Mouse (Mus musculus): ENCODE results near the gene Mark1. TPM values are rescaled to one million over a fixed set of nuclear protein-coding genes. Genes with fewer than 3 reads are reported as not detected.

Mark1 gene
- polyA plus RNA-seq, 1 experiment from 2014 or later = 4.4 TPM

- Histone ChIP-seq H3K4me2 (ENCODE audit: low read depth, low read length) (no peak overlapping the region), H3K36me3 (replicated peaks; ENCODE audit: control insufficient read depth, insufficient read depth, low read depth, low read length) (no peaks in the 10 kb centered on the region; the same call in 1 of the 2 replicates), H3K27ac (replicated peaks; ENCODE audit: low read depth, low read length) (no peak overlapping the region), H3K9me3 (replicated peaks; ENCODE audit: control insufficient read depth, low read length) (no peaks in the 10 kb centered on the region), H3K4me1 (ENCODE audit: control insufficient read depth, insufficient read depth, low read length) (no peaks in the 10 kb centered on the region), H3K27me3 (ENCODE audit: control insufficient read depth, insufficient read depth, low read length) (no peaks in the 10 kb centered on the region), H3K4me3 (ENCODE audit: low read depth, low read length) (no peak overlapping the region), H3K9ac (replicated peaks; ENCODE audit: low read length) (no peak overlapping the region)
- ATAC-seq (replicated peaks; ENCODE audit: insufficient number of reproducible peaks, low FRiP score, low TSS enrichment, low read depth) = no peak
- DNase-seq (ENCODE audit: low spot score) = no peak
- 92% methylated on average over 1 of the region's 1 CpGs for WGBS
Observed at GRCm38 (mm10) chr1:184927911-184928310, 71.5 kb downstream of the Mark1 start.

DNA sequence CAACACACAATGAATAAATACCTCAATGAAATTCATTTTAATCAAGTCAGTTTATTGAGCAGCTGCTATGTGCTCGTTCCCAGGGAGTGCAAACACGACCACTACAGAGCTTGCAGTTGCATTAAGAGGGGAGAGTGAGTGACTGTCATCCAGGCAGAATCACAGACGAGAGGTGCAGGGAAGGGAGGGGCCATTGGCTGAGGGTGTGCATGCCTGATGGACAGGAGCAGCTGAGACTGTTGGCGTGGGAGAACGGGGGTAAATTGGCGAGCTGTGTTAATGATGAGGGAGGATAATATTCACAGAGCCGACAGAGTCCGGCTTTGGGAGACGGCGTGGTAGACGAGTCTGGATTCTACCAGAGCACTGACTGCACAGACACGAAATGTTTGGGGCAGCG, 76.5 kb downstream of the Mark1 start:
- no peaks in the 10 kb centered on the region for H3K9me3 ChIP-seq (replicated peaks; ENCODE audit: control insufficient read depth, low read length)
- no peaks in the 10 kb centered on the region for H3K4me1 ChIP-seq (ENCODE audit: control insufficient read depth, insufficient read depth, low read length)
- no peaks in the 10 kb centered on the region for H3K27me3 ChIP-seq (ENCODE audit: control insufficient read depth, insufficient read depth, low read length)
- ATAC-seq (replicated peaks; ENCODE audit: insufficient number of reproducible peaks, low FRiP score, low TSS enrichment, low read depth) (no peak), DNase-seq (ENCODE audit: low spot score) (no peak)
- no peaks in the 10 kb centered on the region; the same call in 1 of the 2 replicates for H3K36me3 ChIP-seq (replicated peaks; ENCODE audit: control insufficient read depth, insufficient read depth, low read depth, low read length)
- H3K9ac ChIP-seq (replicated peaks; ENCODE audit: low read length) = no peak overlapping the region
- WGBS = 87% methylated on average over 13 of the region's 13 CpGs
- H3K27ac ChIP-seq (replicated peaks; ENCODE audit: low read depth, low read length) = no peak overlapping the region
- no peak overlapping the region for H3K4me3 ChIP-seq (ENCODE audit: low read depth, low read length)
- H3K4me2 ChIP-seq (ENCODE audit: low read depth, low read length) = no peak overlapping the region

GRCm38 (mm10) chr1:184920057-184920456, 79.3 kb downstream of the Mark1 start:
- DNase-seq (ENCODE audit: low spot score) (no peak), ATAC-seq (replicated peaks; ENCODE audit: insufficient number of reproducible peaks, low FRiP score, low TSS enrichment, low read depth) (no peak)
- H3K9ac ChIP-seq (replicated peaks; ENCODE audit: low read length) = no peak overlapping the region
- WGBS = 84% methylated on average over 5 of the region's 5 CpGs
- H3K4me3 ChIP-seq (ENCODE audit: low read depth, low read length) = no peak overlapping the region
- H3K4me2 ChIP-seq (ENCODE audit: low read depth, low read length) = no peak overlapping the region
- no peaks in the 10 kb centered on the region for H3K9me3 ChIP-seq (replicated peaks; ENCODE audit: control insufficient read depth, low read length)
- H3K27me3 ChIP-seq (ENCODE audit: control insufficient read depth, insufficient read depth, low read length) = no peaks in the 10 kb centered on the region
- H3K27ac ChIP-seq (replicated peaks; ENCODE audit: low read depth, low read length) = no peak overlapping the region
- no peaks in the 10 kb centered on the region for H3K4me1 ChIP-seq (ENCODE audit: control insufficient read depth, insufficient read depth, low read length)
- H3K36me3 ChIP-seq (replicated peaks; ENCODE audit: control insufficient read depth, insufficient read depth, low read depth, low read length) = no peaks in the 10 kb centered on the region

DNA sequence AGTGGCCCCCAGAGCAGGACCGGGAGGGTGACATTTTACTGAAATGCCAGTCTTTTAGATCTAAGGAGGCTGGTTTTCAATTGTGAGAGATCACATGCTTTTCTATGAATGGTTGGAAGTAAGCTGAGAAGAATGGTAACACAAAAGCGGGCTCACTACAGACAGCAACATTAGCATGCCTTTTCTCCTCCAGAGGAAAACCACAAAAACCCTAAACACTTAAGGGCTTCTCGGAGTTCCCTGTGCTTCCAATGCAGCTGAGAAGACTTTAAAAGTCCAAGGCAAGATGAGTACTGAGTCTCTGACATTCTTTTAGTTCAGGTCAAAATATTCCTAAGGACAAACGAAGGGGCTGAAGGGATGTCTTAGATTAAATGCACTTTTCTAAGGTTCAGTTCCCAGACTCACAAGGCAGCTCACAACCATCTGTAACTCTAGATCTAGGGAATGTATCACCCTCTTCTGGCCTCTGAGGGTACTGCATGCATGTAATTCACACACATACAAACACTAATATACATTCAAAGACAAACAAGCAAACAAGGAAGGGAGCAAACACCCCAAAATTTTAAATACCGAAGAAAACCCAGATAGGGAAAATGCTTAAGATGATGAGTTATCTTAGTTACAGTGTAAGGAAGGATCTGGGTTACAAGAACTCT, 81.0 kb downstream of the Mark1 start:
- H3K4me3 ChIP-seq (ENCODE audit: low read depth, low read length) = no peak overlapping the region
- no peaks in the 10 kb centered on the region for H3K27me3 ChIP-seq (ENCODE audit: control insufficient read depth, insufficient read depth, low read length)
- no peak for ATAC-seq (replicated peaks; ENCODE audit: insufficient number of reproducible peaks, low FRiP score, low TSS enrichment, low read depth)
- peak; percentile 19 for DNase-seq (ENCODE audit: low spot score)
- no peak overlapping the region for H3K4me2 ChIP-seq (ENCODE audit: low read depth, low read length)
- no peaks in the 10 kb centered on the region for H3K4me1 ChIP-seq (ENCODE audit: control insufficient read depth, insufficient read depth, low read length)
- H3K9me3 ChIP-seq (replicated peaks; ENCODE audit: control insufficient read depth, low read length) = no peaks in the 10 kb centered on the region
- H3K36me3 ChIP-seq (replicated peaks; ENCODE audit: control insufficient read depth, insufficient read depth, low read depth, low read length) = no peaks in the 10 kb centered on the region
- no peak overlapping the region for H3K9ac ChIP-seq (replicated peaks; ENCODE audit: low read length)
- WGBS = 85% methylated on average over 5 of the region's 5 CpGs
- H3K27ac ChIP-seq (replicated peaks; ENCODE audit: low read depth, low read length) = no peak overlapping the region

DNA sequence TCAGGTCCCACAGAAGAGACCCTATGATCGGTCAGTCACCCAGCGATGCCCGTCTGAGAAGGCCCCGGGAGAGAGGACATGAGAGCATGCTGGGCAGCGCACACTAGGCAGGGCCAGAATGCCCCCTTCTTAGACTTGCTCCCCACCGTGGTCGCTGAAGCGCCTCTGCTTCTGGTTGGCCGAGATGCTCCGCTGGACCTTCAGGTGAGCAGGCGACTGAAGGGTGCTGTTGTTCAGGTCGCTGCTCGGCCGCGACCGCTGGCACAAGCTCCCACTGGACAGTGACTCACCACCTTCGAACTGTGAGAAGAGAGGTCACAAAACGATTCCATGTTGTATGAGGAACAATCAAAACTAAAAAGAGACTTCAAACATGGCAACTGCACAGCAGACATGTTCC, 87.0 kb downstream of the Mark1 start:
- no peak overlapping the region for H3K4me2 ChIP-seq (ENCODE audit: low read depth, low read length)
- H3K4me1 ChIP-seq (ENCODE audit: control insufficient read depth, insufficient read depth, low read length) = no peaks in the 10 kb centered on the region
- DNase-seq (ENCODE audit: low spot score) (no peak), ATAC-seq (replicated peaks; ENCODE audit: insufficient number of reproducible peaks, low FRiP score, low TSS enrichment, low read depth) (no peak)
- WGBS = 94% methylated on average over 18 of the region's 18 CpGs
- no peak overlapping the region for H3K4me3 ChIP-seq (ENCODE audit: low read depth, low read length)
- H3K27ac ChIP-seq (replicated peaks; ENCODE audit: low read depth, low read length) = no peak overlapping the region
- peaks cover 2% of the 10 kb centered on the region for H3K36me3 ChIP-seq (replicated peaks; ENCODE audit: control insufficient read depth, insufficient read depth, low read depth, low read length)
- no peak overlapping the region for H3K9ac ChIP-seq (replicated peaks; ENCODE audit: low read length)
- no peaks in the 10 kb centered on the region for H3K9me3 ChIP-seq (replicated peaks; ENCODE audit: control insufficient read depth, low read length)
- no peaks in the 10 kb centered on the region for H3K27me3 ChIP-seq (ENCODE audit: control insufficient read depth, insufficient read depth, low read length)

DNA sequence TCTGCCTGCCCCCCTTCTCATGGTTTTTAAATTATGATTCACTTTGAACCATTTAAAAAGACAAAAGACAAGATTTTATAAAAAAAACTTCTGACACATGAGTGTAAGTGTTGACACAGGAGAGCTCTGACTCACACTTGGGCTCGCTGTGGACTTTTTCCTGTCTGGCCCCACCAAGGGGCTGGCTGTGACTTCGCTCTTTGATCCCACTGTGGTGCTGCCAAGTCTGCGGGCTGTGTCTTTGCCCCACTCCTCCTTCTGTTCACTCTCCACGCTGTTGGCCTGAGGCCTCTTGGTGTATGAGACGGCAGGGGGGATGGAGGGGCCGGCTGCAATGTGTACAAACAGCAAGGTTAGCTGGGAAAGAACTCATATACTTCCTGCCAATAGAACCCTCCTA, 87.5 kb downstream of the Mark1 start:
- Histone ChIP-seq H3K9me3 (replicated peaks; ENCODE audit: control insufficient read depth, low read length) (no peaks in the 10 kb centered on the region), H3K4me2 (ENCODE audit: low read depth, low read length) (no peak overlapping the region), H3K9ac (replicated peaks; ENCODE audit: low read length) (no peak overlapping the region), H3K36me3 (replicated peaks; ENCODE audit: control insufficient read depth, insufficient read depth, low read depth, low read length) (peaks cover 2% of the 10 kb centered on the region), H3K27ac (replicated peaks; ENCODE audit: low read depth, low read length) (no peak overlapping the region), H3K4me3 (ENCODE audit: low read depth, low read length) (no peak overlapping the region), H3K27me3 (ENCODE audit: control insufficient read depth, insufficient read depth, low read length) (no peaks in the 10 kb centered on the region), H3K4me1 (ENCODE audit: control insufficient read depth, insufficient read depth, low read length) (no peaks in the 10 kb centered on the region)
- 84% methylated on average over 6 of the region's 6 CpGs for WGBS
- ATAC-seq (replicated peaks; ENCODE audit: insufficient number of reproducible peaks, low FRiP score, low TSS enrichment, low read depth) (no peak), DNase-seq (ENCODE audit: low spot score) (no peak)

DNA sequence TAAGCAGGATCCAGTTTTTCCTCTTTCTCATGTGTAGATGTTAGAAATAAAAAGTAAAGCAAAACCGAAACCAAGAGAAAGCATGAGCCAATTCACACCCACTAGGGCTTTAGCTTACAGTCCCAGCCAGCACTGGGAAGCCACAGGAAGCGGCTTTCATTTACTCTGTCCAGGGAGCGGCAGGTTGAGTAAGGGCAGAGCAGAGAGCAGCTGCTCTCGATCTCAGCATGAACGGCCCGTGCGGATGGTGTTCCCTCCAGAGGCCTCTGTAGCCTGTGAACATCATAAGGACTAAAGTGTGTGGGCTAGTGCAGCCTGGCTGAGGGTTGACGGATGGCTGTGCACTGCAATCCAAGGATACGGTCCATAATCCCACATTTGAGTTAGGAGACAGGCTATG, 90.8 kb downstream of the Mark1 start:
- no peak overlapping the region for H3K4me2 ChIP-seq (ENCODE audit: low read depth, low read length)
- H3K27ac ChIP-seq (replicated peaks; ENCODE audit: low read depth, low read length) = no peak overlapping the region
- H3K36me3 ChIP-seq (replicated peaks; ENCODE audit: control insufficient read depth, insufficient read depth, low read depth, low read length) = peaks cover 2% of the 10 kb centered on the region
- no peak overlapping the region for H3K4me3 ChIP-seq (ENCODE audit: low read depth, low read length)
- ATAC-seq (replicated peaks; ENCODE audit: insufficient number of reproducible peaks, low FRiP score, low TSS enrichment, low read depth) (no peak), DNase-seq (ENCODE audit: low spot score) (no peak)
- no peaks in the 10 kb centered on the region for H3K9me3 ChIP-seq (replicated peaks; ENCODE audit: control insufficient read depth, low read length)
- H3K9ac ChIP-seq (replicated peaks; ENCODE audit: low read length) = no peak overlapping the region
- no peaks in the 10 kb centered on the region for H3K27me3 ChIP-seq (ENCODE audit: control insufficient read depth, insufficient read depth, low read length)
- no peaks in the 10 kb centered on the region for H3K4me1 ChIP-seq (ENCODE audit: control insufficient read depth, insufficient read depth, low read length)
- WGBS = 77% methylated on average over 9 of the region's 9 CpGs

GRCm38 (mm10) chr1:184905904-184906745, 93.2 kb downstream of the Mark1 start:
- DNase-seq (ENCODE audit: low spot score) = no peak

More at GRCm38 (mm10) chr1:184905904-184906745, 93.2 kb downstream of the Mark1 start:
- H3K36me3 ChIP-seq (replicated peaks; ENCODE audit: control insufficient read depth, insufficient read depth, low read depth, low read length) = no peaks in the 10 kb centered on the region; the same call in 1 of the 2 replicates
- no peak for ATAC-seq (replicated peaks; ENCODE audit: insufficient number of reproducible peaks, low FRiP score, low TSS enrichment, low read depth)
- H3K9ac ChIP-seq (replicated peaks; ENCODE audit: low read length) = no peak overlapping the region
- H3K4me2 ChIP-seq (ENCODE audit: low read depth, low read length) = no peak overlapping the region
- H3K9me3 ChIP-seq (replicated peaks; ENCODE audit: control insufficient read depth, low read length) = no peaks in the 10 kb centered on the region
- no peak overlapping the region for H3K27ac ChIP-seq (replicated peaks; ENCODE audit: low read depth, low read length)
- no peaks in the 10 kb centered on the region for H3K27me3 ChIP-seq (ENCODE audit: control insufficient read depth, insufficient read depth, low read length)
- no peak overlapping the region for H3K4me3 ChIP-seq (ENCODE audit: low read depth, low read length)
- 90% methylated on average over 12 of the region's 12 CpGs for WGBS
- no peaks in the 10 kb centered on the region for H3K4me1 ChIP-seq (ENCODE audit: control insufficient read depth, insufficient read depth, low read length)
